Mouse (Mus musculus) spleen, adult 2 months (tissue): ENCODE data around the gene Fance.
"Not testable (repeated sequence)": the region's sequence is repeated elsewhere in the genome, so short reads cannot be mapped to it uniquely, and the experiment has no call there.

Experiments
- CTCF ChIP-seq: fragments of 200-500 bp; IDR thresholded peaks from 2 replicates; pipeline ENCODE4 v1.5.1; 2011; ENCODE audit warnings: mild to moderate bottlenecking, inconsistent platforms; ENCODE audit not compliant: insufficient read depth, insufficient read length, insufficient replicate concordance; ENCODE audit errors: extremely low read depth
- POLR2A ChIP-seq: fragments of 200-500 bp; IDR thresholded peaks from 2 replicates; pipeline ENCODE4 v1.6.1; 2011; ENCODE audit warnings: low read depth, low read length, inconsistent platforms

- not testable (repeated sequence) for TF ChIP-seq POLR2A, CTCF
Measured at GRCm38 (mm10) chr17:28358576-28359261, 45.4 kb downstream of the Fance start.
